Mouse (Mus musculus): ENCODE measurements at regions not wholly inside any gene's neighbourhood (a gene's known extent, or its start where the extent isn't known, plus 50 kb on each side); places are given as distances from the start of the nearest gene placed in this dataset.

DNA sequence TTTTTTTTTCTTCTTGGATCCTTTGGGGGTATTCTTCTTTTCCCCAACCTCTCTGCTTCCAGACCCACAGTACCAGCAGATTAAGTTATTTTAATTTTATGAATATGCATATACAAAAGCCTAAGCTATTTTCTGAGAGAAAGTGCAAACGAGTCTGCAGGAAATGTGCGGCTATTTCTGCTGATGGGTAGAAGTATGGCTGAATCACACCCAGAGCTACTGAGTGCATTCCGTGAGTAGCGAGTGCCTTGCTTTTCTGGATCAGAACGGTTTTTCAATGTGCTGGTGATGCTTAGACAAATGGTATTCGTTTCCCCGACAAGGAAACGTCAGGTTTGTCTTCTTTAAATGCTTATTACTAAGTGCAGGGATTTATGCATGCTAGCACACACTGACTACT lies 186.5 kb upstream of the Suclg2 start:
- DNase-seq (ENCODE audit: low spot score) (no peak), ATAC-seq (ENCODE audit: insufficient number of reproducible peaks, low FRiP score, low TSS enrichment, low read depth) (no peak)
- Histone ChIP-seq H3K4me2 (ENCODE audit: low read depth, severe bottlenecking) (no peak overlapping the region), H3K9ac (ENCODE audit: low read length) (no peak overlapping the region), H3K4me1 (ENCODE audit: control insufficient read depth, insufficient read depth, low read length) (peaks cover 6% of the 10 kb centered on the region; the same call in 1 of the 2 replicates), H3K27me3 (ENCODE audit: control insufficient read depth, insufficient read depth, low read length) (no peaks in the 10 kb centered on the region), H3K4me3 (ENCODE audit: low read depth, low read length) (no peak overlapping the region), H3K9me3 (ENCODE audit: control insufficient read depth, low read length) (no peaks in the 10 kb centered on the region), H3K36me3 (ENCODE audit: control insufficient read depth, insufficient read depth, low read length) (no peaks in the 10 kb centered on the region), H3K27ac (replicated peaks; ENCODE audit: low read depth, low read length) (no peak overlapping the region)
- WGBS, result 89% methylated on average over 8 of the region's 8 CpGs

DNA sequence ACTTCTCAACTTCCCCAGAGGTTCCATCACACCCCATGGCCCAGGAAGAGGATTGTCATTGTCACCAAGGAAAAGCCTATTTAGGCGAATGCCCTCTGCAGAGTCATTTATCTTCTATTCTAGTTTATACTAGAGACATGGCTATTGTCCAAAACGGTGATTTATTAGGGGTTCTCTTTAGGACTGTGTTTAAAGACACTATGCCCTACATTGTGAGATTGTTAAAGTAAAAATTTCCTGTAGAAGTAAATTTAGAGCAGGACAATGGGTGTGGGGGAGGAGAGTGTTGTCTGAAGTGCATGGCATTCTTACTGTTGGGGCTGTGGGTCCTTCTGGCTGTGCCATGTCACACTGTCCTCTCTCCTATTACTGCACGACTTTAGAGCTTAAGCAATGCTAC lies 191.2 kb upstream of the Fam19a1 start:
- no peak for DNase-seq (ENCODE audit: low spot score)
- 74% methylated on average over 3 of the region's 3 CpGs for WGBS

DNA sequence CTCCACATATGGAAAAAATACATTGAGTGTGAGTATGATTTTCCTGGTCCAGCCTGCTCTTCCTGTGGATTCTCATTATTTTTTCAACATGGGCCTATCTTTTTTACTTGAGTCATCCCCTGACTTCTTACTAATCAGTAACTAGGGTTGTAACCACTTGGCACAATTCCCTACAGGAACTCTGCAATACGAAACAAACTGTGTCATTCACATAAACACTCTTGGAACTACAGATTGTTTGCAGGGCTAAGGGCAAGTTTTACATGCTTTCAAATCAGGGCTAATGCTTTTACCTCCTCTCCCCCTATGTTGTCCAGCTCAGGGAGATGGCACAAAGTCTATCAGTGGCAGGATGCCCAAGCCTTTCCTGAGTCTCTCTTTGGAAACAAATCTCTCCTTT lies 178.4 kb upstream of the Fam19a1 start:
- H3K27ac ChIP-seq (replicated peaks; ENCODE audit: low read depth, low read length), result no peak overlapping the region
- no peaks in the 10 kb centered on the region for H3K9me3 ChIP-seq (ENCODE audit: control insufficient read depth, low read length)
- H3K9ac ChIP-seq (ENCODE audit: low read length), result no peak overlapping the region
- no peak for ATAC-seq (ENCODE audit: insufficient number of reproducible peaks, low FRiP score, low TSS enrichment, low read depth)
- H3K4me2 ChIP-seq (ENCODE audit: low read depth, severe bottlenecking), result no peak overlapping the region
- WGBS, result 94% methylated on average over 1 of the region's 1 CpGs
- H3K4me1 ChIP-seq (ENCODE audit: control insufficient read depth, insufficient read depth, low read length), result no peaks in the 10 kb centered on the region
- DNase-seq (ENCODE audit: low spot score), result no peak
- H3K4me3 ChIP-seq (ENCODE audit: low read depth, low read length), result no peak overlapping the region
- no peaks in the 10 kb centered on the region for H3K36me3 ChIP-seq (ENCODE audit: control insufficient read depth, insufficient read depth, low read length)
- H3K27me3 ChIP-seq (ENCODE audit: control insufficient read depth, insufficient read depth, low read length), result no peaks in the 10 kb centered on the region

More for the DNA sequence above, 191.2 kb upstream of the Fam19a1 start:
- Histone ChIP-seq H3K4me2 (ENCODE audit: low read depth, severe bottlenecking) (no peak overlapping the region), H3K4me1 (ENCODE audit: control insufficient read depth, insufficient read depth, low read length) (no peaks in the 10 kb centered on the region), H3K9me3 (ENCODE audit: control insufficient read depth, low read length) (no peaks in the 10 kb centered on the region), H3K36me3 (ENCODE audit: control insufficient read depth, insufficient read depth, low read length) (no peaks in the 10 kb centered on the region), H3K9ac (ENCODE audit: low read length) (no peak overlapping the region), H3K27ac (replicated peaks; ENCODE audit: low read depth, low read length) (no peak overlapping the region), H3K27me3 (ENCODE audit: control insufficient read depth, insufficient read depth, low read length) (no peaks in the 10 kb centered on the region), H3K4me3 (ENCODE audit: low read depth, low read length) (no peak overlapping the region)
- ATAC-seq (ENCODE audit: insufficient number of reproducible peaks, low FRiP score, low TSS enrichment, low read depth), result no peak

DNA sequence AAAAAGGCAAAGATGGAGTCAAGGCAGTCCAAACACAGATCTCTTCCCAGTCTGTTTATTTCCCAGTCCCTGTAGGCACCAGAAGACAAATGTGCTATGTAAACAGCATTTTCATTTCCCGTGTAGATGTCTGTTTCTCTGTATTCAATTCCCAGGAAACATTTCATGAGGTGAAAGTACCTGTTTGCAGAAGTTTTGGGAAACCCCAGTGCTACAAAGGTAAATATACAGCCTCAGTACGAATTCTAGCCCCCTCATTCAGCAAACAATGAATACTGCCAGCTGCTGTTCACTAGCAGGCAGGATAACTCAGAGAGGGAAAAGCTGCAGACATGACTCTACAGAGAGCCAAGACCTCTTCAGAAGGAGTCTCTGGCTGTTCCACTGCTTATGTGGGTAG lies 176.4 kb upstream of the Fam19a1 start:
- DNase-seq (ENCODE audit: low spot score), result no peak
- WGBS, result 72% methylated on average over 2 of the region's 2 CpGs
- Histone ChIP-seq H3K9me3 (ENCODE audit: control insufficient read depth, low read length) (no peaks in the 10 kb centered on the region), H3K36me3 (ENCODE audit: control insufficient read depth, insufficient read depth, low read length) (no peaks in the 10 kb centered on the region), H3K4me2 (ENCODE audit: low read depth, severe bottlenecking) (no peak overlapping the region), H3K4me1 (ENCODE audit: control insufficient read depth, insufficient read depth, low read length) (no peaks in the 10 kb centered on the region), H3K27ac (replicated peaks; ENCODE audit: low read depth, low read length) (no peak overlapping the region), H3K27me3 (ENCODE audit: control insufficient read depth, insufficient read depth, low read length) (no peaks in the 10 kb centered on the region), H3K9ac (ENCODE audit: low read length) (no peak overlapping the region), H3K4me3 (ENCODE audit: low read depth, low read length) (no peak overlapping the region)
- no peak for ATAC-seq (ENCODE audit: insufficient number of reproducible peaks, low FRiP score, low TSS enrichment, low read depth)

DNA sequence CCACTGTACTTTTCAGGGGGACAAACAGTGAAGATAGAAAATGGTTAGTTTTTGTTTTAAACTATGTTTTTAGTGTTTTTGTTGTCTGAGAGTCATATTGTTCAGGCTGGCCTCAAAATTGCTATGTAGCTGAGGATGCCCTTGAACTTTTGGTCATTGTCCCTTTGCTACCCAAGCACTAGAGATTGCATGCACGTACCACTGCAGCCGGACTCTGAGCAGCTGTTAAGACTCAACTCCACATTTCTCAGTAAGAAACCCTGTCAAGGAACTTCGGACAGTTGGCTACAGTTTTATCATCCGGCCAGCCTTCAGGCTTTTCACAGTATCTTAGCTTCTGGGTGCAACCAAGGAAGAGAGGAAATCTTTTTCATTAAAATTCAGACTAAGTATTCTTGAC lies 173.9 kb upstream of the Fam19a1 start:
- H3K4me1 ChIP-seq (ENCODE audit: control insufficient read depth, insufficient read depth, low read length), result no peaks in the 10 kb centered on the region
- no peaks in the 10 kb centered on the region for H3K9me3 ChIP-seq (ENCODE audit: control insufficient read depth, low read length)
- WGBS, result 85% methylated on average over 4 of the region's 4 CpGs
- no peak for ATAC-seq (ENCODE audit: insufficient number of reproducible peaks, low FRiP score, low TSS enrichment, low read depth)
- no peak overlapping the region for H3K4me2 ChIP-seq (ENCODE audit: low read depth, severe bottlenecking)
- H3K36me3 ChIP-seq (ENCODE audit: control insufficient read depth, insufficient read depth, low read length), result no peaks in the 10 kb centered on the region
- H3K27ac ChIP-seq (replicated peaks; ENCODE audit: low read depth, low read length), result no peak overlapping the region
- no peak for DNase-seq (ENCODE audit: low spot score)
- H3K4me3 ChIP-seq (ENCODE audit: low read depth, low read length), result no peak overlapping the region
- no peak overlapping the region for H3K9ac ChIP-seq (ENCODE audit: low read length)
- no peaks in the 10 kb centered on the region for H3K27me3 ChIP-seq (ENCODE audit: control insufficient read depth, insufficient read depth, low read length)

DNA sequence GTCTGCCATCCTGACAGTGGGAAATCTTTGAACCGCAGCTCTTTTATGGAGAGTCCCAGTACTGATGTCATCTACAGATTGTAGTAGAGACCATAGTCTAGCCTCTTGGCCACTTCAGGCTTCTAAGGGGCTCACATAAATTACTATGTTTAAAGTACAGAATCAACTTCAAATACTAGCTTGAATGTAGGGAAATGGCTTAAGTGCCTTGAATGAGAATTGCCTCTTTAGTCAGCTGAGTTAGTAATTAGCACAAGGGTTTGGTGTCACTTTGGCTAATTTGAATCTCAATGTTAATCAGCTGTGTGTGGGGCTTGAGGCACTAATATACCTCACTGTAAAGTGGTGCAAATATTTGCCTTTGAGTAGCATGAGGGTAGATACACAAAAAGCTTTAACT lies 152.2 kb upstream of the Fam19a1 start:
- H3K9me3 ChIP-seq (ENCODE audit: control insufficient read depth, low read length), result no peaks in the 10 kb centered on the region
- no peaks in the 10 kb centered on the region for H3K4me1 ChIP-seq (ENCODE audit: control insufficient read depth, insufficient read depth, low read length)
- H3K27me3 ChIP-seq (ENCODE audit: control insufficient read depth, insufficient read depth, low read length), result no peaks in the 10 kb centered on the region
- no peaks in the 10 kb centered on the region for H3K36me3 ChIP-seq (ENCODE audit: control insufficient read depth, insufficient read depth, low read length)
- ATAC-seq (ENCODE audit: insufficient number of reproducible peaks, low FRiP score, low TSS enrichment, low read depth) (no peak), DNase-seq (ENCODE audit: low spot score) (no peak)
- H3K27ac ChIP-seq (replicated peaks; ENCODE audit: low read depth, low read length), result no peak overlapping the region
- no peak overlapping the region for H3K9ac ChIP-seq (ENCODE audit: low read length)
- WGBS, result 78% methylated on average over 1 of the region's 1 CpGs
- no peak overlapping the region for H3K4me3 ChIP-seq (ENCODE audit: low read depth, low read length)
- no peak overlapping the region for H3K4me2 ChIP-seq (ENCODE audit: low read depth, severe bottlenecking)

DNA sequence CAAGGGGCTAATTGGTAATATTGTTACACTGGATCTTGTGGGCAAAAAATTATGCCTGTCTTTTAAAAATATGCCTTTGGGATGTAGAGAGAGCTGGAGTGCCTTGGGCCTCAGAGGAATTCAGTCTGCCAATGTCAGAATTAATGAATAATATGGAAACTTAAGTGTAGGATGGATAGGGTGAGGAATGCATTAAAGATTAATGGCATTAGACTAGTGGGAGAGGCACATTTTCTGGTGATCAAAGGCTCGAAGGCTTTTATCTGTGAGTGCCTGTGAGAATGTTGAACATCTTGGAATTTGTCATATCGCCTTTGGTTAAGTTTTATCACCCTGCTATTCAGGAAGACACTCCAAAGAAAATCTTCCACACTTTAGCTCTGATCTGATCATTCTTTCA lies 146.7 kb upstream of the Fam19a1 start:
- ATAC-seq (ENCODE audit: insufficient number of reproducible peaks, low FRiP score, low TSS enrichment, low read depth) (no peak), DNase-seq (ENCODE audit: low spot score) (no peak)
- no peak overlapping the region for H3K4me2 ChIP-seq (ENCODE audit: low read depth, severe bottlenecking)
- no peak overlapping the region for H3K9ac ChIP-seq (ENCODE audit: low read length)
- H3K9me3 ChIP-seq (ENCODE audit: control insufficient read depth, low read length), result no peaks in the 10 kb centered on the region
- no peak overlapping the region for H3K27ac ChIP-seq (replicated peaks; ENCODE audit: low read depth, low read length)
- no peak overlapping the region for H3K4me3 ChIP-seq (ENCODE audit: low read depth, low read length)
- no peaks in the 10 kb centered on the region for H3K4me1 ChIP-seq (ENCODE audit: control insufficient read depth, insufficient read depth, low read length)
- WGBS, result 70% methylated on average over 2 of the region's 2 CpGs
- H3K36me3 ChIP-seq (ENCODE audit: control insufficient read depth, insufficient read depth, low read length), result no peaks in the 10 kb centered on the region
- H3K27me3 ChIP-seq (ENCODE audit: control insufficient read depth, insufficient read depth, low read length), result no peaks in the 10 kb centered on the region

DNA sequence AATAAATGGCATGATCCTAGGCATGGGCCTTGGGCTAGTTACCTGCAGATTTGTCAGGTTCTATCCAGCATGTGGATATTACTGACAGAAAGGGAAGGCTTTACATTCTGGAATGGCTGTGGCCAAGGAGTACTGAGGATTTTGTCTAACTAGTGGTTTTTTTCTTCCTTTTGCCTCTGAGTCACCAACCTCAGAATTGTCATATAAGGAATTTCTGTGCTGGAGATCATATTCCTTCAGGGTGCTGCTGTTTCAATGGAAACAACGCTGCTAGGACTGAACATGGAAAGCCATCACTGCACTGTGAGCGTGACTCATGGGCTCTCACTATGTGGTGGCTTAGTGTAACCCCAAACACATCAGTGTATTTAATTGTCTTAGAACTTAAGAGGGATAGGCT lies 137.0 kb upstream of the Fam19a1 start:
- ATAC-seq (ENCODE audit: insufficient number of reproducible peaks, low FRiP score, low TSS enrichment, low read depth), result no peak
- Histone ChIP-seq H3K36me3 (ENCODE audit: control insufficient read depth, insufficient read depth, low read length) (no peaks in the 10 kb centered on the region), H3K27ac (replicated peaks; ENCODE audit: low read depth, low read length) (no peak overlapping the region), H3K4me2 (ENCODE audit: low read depth, severe bottlenecking) (no peak overlapping the region), H3K4me3 (ENCODE audit: low read depth, low read length) (no peak overlapping the region), H3K9ac (ENCODE audit: low read length) (no peak overlapping the region), H3K27me3 (ENCODE audit: control insufficient read depth, insufficient read depth, low read length) (no peaks in the 10 kb centered on the region), H3K4me1 (ENCODE audit: control insufficient read depth, insufficient read depth, low read length) (no peaks in the 10 kb centered on the region), H3K9me3 (ENCODE audit: control insufficient read depth, low read length) (no peaks in the 10 kb centered on the region)
- WGBS, result 97% methylated on average over 2 of the region's 2 CpGs
- DNase-seq (ENCODE audit: low spot score), result no peak

DNA sequence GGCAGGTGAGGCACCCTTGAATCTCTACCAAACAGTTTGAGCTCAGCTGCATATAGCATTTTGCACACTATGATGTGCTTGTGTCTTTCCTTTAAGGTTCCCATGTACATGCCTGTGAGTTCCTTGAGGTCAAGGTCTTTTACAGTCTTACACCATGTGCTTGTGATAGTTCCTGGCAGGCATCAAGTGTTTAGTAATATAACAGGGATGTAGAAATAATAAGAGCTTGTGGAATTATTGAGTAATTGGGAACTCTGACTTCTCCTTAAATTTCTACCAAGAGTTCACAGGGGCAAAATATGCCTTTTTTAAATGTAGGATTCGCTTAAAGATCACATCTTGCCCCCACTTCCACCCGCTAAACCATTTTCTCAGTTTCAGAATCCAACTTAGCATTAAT lies 115.9 kb upstream of the Fam19a1 start:
- H3K9me3 ChIP-seq (ENCODE audit: control insufficient read depth, low read length), result no peaks in the 10 kb centered on the region
- H3K9ac ChIP-seq (ENCODE audit: low read length), result no peak overlapping the region
- H3K4me1 ChIP-seq (ENCODE audit: control insufficient read depth, insufficient read depth, low read length), result no peaks in the 10 kb centered on the region
- no peak overlapping the region for H3K4me3 ChIP-seq (ENCODE audit: low read depth, low read length)
- DNase-seq (ENCODE audit: low spot score), result no peak
- 85% methylated on average over 2 of the region's 2 CpGs for WGBS
- no peak overlapping the region for H3K27ac ChIP-seq (replicated peaks; ENCODE audit: low read depth, low read length)
- ATAC-seq (ENCODE audit: insufficient number of reproducible peaks, low FRiP score, low TSS enrichment, low read depth), result no peak
- H3K27me3 ChIP-seq (ENCODE audit: control insufficient read depth, insufficient read depth, low read length), result no peaks in the 10 kb centered on the region
- no peaks in the 10 kb centered on the region for H3K36me3 ChIP-seq (ENCODE audit: control insufficient read depth, insufficient read depth, low read length)
- H3K4me2 ChIP-seq (ENCODE audit: low read depth, severe bottlenecking), result no peak overlapping the region

All from limb, embryonic 11.5 days (tissue).